Mouse (Mus musculus): ENCODE data around the gene Rora.

Rora gene

DNA sequence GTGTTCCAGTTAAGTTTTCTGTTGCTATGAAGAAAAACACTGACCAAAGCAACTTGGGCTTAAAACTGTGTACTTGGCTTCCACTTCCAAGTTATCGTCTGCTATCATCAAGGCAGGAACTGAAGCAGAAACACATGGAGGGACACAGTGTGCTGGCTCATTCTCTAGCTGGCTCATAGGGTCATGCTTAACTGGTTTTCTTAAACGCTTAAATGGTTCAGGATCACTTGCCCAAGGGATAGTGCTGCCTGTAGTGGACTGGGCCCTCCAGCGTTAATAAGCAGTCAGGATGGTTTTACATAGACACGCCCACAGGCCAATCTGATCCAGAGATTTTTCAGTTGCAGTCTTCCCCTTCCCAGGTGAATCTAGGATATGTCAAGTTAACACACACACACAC is 220.3 kb downstream of the Rora start:
- in situ Hi-C loops (cut with MboI; ENCODE audit: unreplicated experiment in 2 of 2): no loop called here

DNA sequence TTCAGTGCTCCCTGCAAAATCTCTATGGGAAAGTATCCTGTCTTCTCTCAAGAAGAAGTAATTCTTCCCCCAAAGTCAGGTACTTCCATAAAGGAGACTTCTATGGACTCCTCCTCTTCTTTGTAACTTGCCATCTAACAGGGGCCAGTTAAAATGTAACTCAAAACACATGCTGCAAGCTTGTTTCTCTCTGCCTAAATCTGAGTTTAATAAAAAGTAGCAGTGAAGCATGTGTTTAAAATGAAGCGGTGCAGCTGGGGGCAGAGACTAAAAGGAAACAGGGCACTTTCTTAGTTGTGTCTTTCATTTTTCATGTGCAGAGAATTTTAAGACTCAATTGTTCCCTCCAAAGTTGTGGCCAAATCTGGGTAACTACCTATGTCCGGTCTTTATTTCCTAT is 221.0 kb downstream of the Rora start:
- in situ Hi-C loops (cut with MboI; ENCODE audit: unreplicated experiment in 2 of 2): no loop called here

GRCm38 (mm10) chr9:68875791-68876190 is 222.2 kb downstream of the Rora start:
- in situ Hi-C loops (cut with MboI; ENCODE audit: unreplicated experiment in 2 of 2): no loop called here

DNA sequence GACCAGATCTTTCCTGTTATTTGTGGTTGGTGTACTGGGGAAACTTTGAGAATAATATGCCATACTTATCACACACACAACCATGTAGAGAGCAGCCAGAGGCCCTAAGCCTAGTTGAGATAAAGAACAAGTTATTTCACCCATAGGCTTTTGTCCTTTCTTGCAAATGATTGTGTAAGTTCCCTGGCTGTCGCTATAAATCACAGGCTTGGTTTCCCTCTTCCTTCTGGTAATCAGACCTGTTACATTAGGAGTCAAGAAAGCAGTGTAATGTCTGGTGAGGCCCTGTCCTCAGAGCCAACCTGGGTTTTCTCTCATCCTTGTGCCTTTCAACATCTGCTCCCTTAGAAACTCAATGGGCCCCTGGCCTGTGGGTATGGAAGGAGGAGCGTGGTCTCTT is 222.7 kb downstream of the Rora start:
- in situ Hi-C loops (cut with MboI; ENCODE audit: unreplicated experiment in 2 of 2): no loop called here

GRCm38 (mm10) chr9:68881896-68882295 is 228.3 kb downstream of the Rora start:
- in situ Hi-C loops (cut with MboI; ENCODE audit: unreplicated experiment in 2 of 2): no loop called here

- in situ Hi-C loops (cut with MboI; ENCODE audit: unreplicated experiment in 2 of 2): no loop called here
Observed at GRCm38 (mm10) chr9:68883005-68883404, 229.4 kb downstream of the Rora start.

DNA sequence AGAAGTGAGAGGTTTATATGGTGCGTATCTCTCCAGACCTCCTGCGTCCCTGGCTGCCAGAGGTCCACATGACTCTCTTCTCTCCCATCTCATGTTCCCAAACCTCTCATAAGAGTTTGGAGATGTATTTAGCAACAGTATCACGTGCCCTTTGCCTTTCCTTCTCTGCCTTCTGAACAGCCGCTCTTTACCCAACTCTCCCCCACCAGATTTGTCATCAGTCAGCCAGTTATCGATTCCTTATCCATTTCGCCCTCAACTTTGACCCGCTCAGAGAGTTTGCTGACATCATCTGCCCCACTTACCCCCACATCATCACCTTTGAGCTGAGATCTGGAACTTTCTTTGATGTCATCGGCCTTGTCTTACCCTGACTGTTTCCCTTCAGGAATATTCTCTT is 230.1 kb downstream of the Rora start:
- in situ Hi-C loops (cut with MboI; ENCODE audit: unreplicated experiment in 2 of 2): no loop called here

- in situ Hi-C loops (cut with MboI; ENCODE audit: unreplicated experiment in 2 of 2): no loop called here
Observed at GRCm38 (mm10) chr9:68884451-68885035, 231.0 kb downstream of the Rora start.

GRCm38 (mm10) chr9:68888670-68889069 is 235.1 kb downstream of the Rora start:
- in situ Hi-C loops (cut with MboI; ENCODE audit: unreplicated experiment in 2 of 2): no loop called here

DNA sequence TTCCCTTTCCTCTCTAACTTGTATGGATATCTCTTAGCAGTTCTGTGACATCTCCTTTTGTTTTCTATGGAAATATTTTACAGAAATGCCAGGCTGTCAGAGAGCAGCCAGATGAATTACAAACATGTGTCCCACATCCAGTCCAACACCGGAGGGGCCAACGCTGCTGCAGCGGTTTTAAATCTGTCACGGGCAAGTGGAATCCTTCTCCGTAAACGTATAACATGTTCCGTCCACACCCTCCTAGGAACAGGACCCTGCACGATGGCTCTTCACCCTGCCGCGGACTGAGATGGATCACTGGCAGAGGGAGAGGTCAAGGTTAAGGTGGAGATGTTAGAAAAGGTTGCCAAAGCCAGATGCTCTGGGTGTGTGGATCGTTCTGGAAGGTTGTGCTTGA is 237.8 kb downstream of the Rora start:
- in situ Hi-C loops (cut with MboI; ENCODE audit: unreplicated experiment in 2 of 2): no loop called here

DNA sequence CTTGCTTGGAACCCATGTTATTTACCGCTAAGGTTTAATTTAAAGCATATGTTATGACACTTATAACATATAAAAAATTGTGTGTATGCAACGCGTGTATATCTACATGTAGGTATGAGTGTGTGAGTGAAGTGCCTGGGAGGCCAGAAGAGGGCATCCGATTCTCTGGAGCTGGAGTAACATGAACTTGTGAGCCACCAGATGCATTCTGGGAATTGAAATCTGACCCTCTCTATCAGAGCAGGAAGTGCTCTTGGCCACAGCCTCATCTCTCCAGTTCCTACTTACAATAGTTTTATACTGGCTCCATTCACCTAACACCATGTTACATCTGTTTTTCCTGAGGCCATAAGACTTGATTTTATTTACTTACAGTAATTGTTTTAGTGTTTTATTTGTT is 238.8 kb downstream of the Rora start:
- in situ Hi-C loops (cut with MboI; ENCODE audit: unreplicated experiment in 2 of 2): no loop called here

GRCm38 (mm10) chr9:68892859-68893258 is 239.3 kb downstream of the Rora start:
- in situ Hi-C loops (cut with MboI; ENCODE audit: unreplicated experiment in 2 of 2): no loop called here

GRCm38 (mm10) chr9:68898286-68898685 is 244.7 kb downstream of the Rora start:
- in situ Hi-C loops (cut with MboI; ENCODE audit: unreplicated experiment in 2 of 2): no loop called here

GRCm38 (mm10) chr9:68899525-68900222 is 246.1 kb downstream of the Rora start:
- in situ Hi-C loops (cut with MboI; ENCODE audit: unreplicated experiment in 2 of 2): no loop called here

GRCm38 (mm10) chr9:68906361-68906883 is 252.8 kb downstream of the Rora start:
- in situ Hi-C loops (cut with MboI; ENCODE audit: unreplicated experiment in 2 of 2): no loop called here

DNA sequence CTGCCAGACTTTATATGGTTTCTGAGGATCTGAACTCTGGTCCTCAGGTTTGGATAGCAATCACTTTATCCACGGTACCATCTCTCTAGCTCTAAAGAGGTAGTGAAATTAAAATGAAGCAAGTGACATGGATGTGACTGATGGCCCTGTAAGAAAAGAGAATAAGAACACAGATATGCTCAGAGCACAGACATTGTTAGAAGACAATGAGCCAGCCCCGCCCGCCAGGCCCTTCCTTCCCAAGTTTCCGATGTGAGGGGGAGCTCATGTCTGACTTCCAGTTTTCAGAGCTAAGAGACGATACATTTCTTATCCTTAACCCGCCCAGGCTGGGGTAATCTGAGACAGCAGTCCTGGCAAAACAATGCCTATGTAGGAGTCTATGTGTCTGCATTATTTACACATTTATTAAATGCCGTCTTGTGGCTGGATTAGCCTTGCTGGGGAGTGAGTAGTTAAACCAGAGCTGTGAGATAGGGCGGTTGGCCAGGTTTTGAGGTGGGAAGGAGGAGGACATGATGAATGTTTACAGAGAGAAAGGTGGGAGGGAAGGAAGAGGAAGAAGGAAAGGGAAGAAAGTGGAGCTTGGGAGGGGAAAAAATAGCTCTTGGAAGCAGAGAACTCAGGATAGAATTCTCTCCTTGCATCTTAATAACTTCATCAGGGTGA is 259.0 kb downstream of the Rora start:
- in situ Hi-C loops (cut with MboI; ENCODE audit: unreplicated experiment in 2 of 2): no loop called here

DNA sequence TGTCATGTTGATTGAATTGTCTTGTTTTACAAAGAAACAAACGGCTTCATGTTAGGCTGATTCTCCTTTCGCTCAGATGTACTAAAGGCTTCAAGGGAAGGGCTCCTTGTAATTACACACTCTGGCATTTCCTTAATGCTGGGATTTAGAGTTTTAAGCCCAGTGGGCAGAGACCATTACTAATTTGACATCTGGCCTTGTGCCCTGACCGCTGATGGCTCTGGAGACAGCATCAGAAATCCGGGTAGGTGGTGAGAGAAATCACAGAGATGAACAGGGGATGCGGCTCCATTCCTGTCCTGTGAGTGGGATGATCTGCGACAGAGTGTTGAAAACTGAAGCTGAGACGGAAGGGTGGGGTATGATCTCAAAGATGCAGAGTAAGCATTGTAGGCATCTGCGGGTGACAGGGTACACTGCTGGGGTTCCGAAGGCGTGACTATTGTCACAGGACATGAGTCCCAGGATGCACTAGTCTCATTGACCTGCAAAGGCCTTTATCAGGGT is 259.7 kb downstream of the Rora start:
- in situ Hi-C loops (cut with MboI; ENCODE audit: unreplicated experiment in 2 of 2): no loop called here

DNA sequence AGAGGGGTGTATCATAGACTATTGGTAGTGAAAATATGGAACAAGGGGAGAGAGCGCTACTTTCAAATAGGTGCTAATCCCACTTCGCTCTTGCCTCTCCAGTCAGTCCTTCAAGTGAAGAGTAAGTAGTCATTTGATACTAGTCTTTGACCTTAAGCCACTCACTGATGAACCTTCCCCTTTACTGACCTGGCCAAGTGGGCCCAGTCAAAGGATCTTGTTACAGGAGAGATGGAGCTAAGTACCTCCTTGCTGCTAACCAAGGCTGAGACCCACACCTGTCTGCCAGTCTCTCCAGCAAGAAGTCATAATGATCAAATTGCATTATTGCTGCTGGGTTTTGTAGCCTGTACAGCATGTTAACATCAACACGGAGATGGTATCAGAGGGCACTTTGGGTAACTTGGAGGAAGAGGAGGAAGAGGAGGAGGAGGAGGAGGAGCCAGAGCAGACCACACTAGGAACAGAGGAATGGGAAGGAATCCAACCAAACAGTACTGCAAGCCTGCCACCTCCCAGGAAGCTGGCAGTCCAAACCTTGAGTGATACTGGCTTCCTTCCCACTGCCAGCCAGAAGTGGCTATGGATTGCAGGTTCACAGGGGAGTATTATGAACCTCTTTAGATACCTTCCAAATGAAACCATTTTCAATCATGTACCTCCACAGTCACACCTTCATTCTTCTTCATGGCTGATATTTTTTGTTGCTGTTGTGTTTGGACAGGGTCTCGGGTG is 261.1 kb downstream of the Rora start:
- in situ Hi-C loops (cut with MboI; ENCODE audit: unreplicated experiment in 2 of 2): no loop called here

DNA sequence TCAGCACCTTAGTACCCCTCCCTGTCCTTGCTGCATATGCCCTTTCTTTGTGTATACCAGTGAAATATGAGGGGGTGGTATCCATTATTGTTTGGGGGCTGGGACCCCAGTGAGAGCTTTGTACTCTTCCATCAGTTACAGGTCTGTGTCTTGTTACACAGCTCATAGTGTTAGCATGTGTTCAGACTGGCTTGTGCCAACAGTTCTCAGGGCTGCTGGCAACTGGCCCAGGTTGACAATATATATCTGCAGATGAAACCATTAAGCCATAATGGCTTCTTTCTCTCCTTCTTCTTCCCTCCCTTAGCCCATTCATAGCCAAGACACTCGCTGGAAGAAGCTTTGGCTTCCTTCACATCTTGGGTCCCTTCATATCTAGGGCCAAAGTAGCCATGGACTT is 263.2 kb downstream of the Rora start:
- in situ Hi-C loops (cut with MboI; ENCODE audit: unreplicated experiment in 2 of 2): no loop called here

DNA sequence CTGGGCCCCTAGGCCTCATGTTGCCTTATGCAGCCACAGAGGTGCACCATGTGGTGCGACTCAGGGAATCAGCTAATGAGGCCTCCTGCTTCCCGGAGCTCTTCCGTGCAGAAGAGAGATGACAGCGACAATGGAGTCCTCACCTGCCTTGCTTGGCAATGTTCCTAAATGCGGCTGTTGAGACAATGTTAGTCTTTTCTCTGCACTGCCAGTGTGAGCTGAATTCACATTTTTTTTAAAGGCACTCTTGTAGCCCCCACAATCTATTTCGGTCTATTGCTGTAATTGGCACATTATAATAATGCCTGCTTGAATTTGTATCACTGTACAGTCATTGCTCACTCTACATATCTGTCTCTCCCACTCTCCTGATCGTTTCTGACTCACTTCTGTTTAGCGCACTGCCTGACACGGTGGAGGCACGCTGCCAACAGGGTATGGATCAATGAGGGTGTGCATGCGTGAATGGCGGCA is 269.6 kb downstream of the Rora start:
- in situ Hi-C loops (cut with MboI; ENCODE audit: unreplicated experiment in 2 of 2): no loop called here

GRCm38 (mm10) chr9:68926406-68926805 is 272.8 kb downstream of the Rora start:
- in situ Hi-C loops (cut with MboI; ENCODE audit: unreplicated experiment in 2 of 2): no loop called here

Data from v-Abl transformed pro-B cells (cell line).